Mouse (Mus musculus): ENCODE results near the gene Defb22. TPM values are rescaled to one million over a fixed set of nuclear protein-coding genes. Genes with fewer than 3 reads are reported as not detected.
A peak's percentile ranks its signal among the peaks of the same experiment; 100 is the strongest.

Gene Defb22
- polyA plus RNA-seq, 1 experiment from 2014 or later: not detected

DNA sequence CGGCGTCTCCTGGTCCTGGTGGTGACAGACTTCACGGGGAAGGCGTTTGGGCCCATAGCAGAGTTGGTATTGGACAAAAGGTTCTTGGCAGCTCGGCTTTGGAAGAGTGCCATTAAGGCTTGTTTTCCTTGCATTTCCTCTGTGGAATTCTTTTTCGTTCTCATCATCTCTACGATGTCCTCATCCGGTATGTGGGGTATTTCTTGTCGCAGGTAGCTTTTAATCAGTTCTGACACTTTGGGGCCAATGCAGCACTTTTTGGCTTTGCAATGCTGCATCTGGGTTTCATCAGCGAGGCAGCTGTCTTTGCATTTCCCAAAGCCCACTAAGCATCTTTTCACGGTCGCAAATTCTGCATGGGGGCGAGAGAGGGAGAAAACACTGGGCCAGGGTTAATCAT lies 30.7 kb downstream of the Defb22 start:
- no peaks in the 10 kb centered on the region for H3K36me3 ChIP-seq (replicated peaks; ENCODE audit: control insufficient read depth, insufficient read depth, low read depth, low read length)
- no peaks in the 10 kb centered on the region for H3K27me3 ChIP-seq (ENCODE audit: control insufficient read depth, insufficient read depth, low read length)
- no peak overlapping the region for H3K27ac ChIP-seq (replicated peaks; ENCODE audit: low read depth, low read length)
- DNase-seq (ENCODE audit: low spot score) (no peak), ATAC-seq (replicated peaks; ENCODE audit: insufficient number of reproducible peaks, low FRiP score, low TSS enrichment, low read depth) (no peak)
- WGBS: 60% methylated on average over 13 of the region's 13 CpGs
- H3K9me3 ChIP-seq (replicated peaks; ENCODE audit: control insufficient read depth, low read length): no peaks in the 10 kb centered on the region
- H3K4me3 ChIP-seq (ENCODE audit: low read depth, low read length): no peak overlapping the region
- no peak overlapping the region for H3K4me2 ChIP-seq (ENCODE audit: low read depth, low read length)
- no peaks in the 10 kb centered on the region for H3K4me1 ChIP-seq (ENCODE audit: control insufficient read depth, insufficient read depth, low read length)
- H3K9ac ChIP-seq (replicated peaks; ENCODE audit: low read length): no peak overlapping the region

DNA sequence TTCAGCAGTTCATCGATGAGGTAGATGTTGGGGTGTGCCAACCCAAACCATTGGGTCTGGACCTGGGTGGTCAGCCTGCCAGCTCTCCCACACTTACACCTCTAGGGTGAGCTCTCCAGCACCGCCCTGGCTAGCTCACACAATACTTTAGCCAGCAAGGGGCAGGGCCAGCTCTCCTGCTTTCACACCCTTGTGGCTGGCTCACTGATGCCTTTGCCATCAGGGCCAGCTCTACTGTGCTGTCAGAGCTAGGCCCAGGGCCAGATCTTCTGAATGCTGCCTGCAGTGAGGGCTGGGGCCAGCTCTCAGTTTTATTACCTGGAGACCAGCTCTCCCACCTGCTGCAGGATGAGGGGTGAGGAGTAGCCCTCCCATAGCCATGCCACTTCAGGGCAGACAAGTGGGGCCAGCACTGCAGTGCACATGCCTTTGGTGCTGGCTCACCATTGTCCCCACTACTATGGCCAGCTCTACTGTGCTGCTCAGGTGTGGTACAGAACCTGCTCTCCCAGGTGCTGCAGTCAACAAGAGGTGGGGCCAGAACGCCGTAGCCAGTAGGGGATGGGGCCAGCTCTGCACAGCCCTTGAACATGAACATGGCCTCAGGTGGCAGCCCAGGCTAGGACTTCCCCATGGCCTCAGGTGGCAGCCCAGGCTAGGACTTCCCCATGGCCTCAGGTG lies 37.7 kb downstream of the Defb22 start:
- Histone ChIP-seq H3K27me3 (ENCODE audit: control insufficient read depth, insufficient read depth, low read length) (no peaks in the 10 kb centered on the region), H3K9me3 (replicated peaks; ENCODE audit: control insufficient read depth, low read length) (no peaks in the 10 kb centered on the region), H3K4me3 (ENCODE audit: low read depth, low read length) (no peak overlapping the region), H3K9ac (replicated peaks; ENCODE audit: low read length) (no peak overlapping the region), H3K36me3 (replicated peaks; ENCODE audit: control insufficient read depth, insufficient read depth, low read depth, low read length) (no peaks in the 10 kb centered on the region), H3K4me2 (ENCODE audit: low read depth, low read length) (no peak overlapping the region), H3K27ac (replicated peaks; ENCODE audit: low read depth, low read length) (no peak overlapping the region), H3K4me1 (ENCODE audit: control insufficient read depth, insufficient read depth, low read length) (no peaks in the 10 kb centered on the region)
- WGBS: 75% methylated on average over 4 of the region's 4 CpGs
- ATAC-seq (replicated peaks; ENCODE audit: insufficient number of reproducible peaks, low FRiP score, low TSS enrichment, low read depth) (no peak), DNase-seq (ENCODE audit: low spot score) (no peak)

DNA sequence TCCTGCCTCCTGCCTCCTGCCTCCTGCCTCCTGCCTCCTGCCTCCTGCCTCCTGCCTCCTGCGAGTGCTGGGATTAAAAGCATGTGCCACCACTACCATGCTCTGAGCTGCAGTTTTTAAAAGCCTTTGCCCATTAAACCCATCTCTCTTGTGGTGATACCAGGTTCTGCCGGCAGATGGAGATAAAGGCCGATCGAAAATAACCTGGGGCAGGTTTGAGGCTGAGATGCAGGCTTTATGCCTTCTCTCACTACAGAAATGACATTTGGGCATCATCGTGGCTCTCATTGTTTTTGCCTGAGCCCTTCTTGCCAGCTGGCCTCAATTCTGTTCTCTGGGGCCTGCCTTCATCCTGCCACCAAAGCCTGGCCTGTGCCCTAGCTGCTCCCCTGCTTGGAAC lies 39.7 kb downstream of the Defb22 start:
- no peak overlapping the region for H3K9ac ChIP-seq (replicated peaks; ENCODE audit: low read length)
- no peak for ATAC-seq (replicated peaks; ENCODE audit: insufficient number of reproducible peaks, low FRiP score, low TSS enrichment, low read depth)
- H3K9me3 ChIP-seq (replicated peaks; ENCODE audit: control insufficient read depth, low read length): no peaks in the 10 kb centered on the region
- H3K4me2 ChIP-seq (ENCODE audit: low read depth, low read length): no peak overlapping the region
- H3K36me3 ChIP-seq (replicated peaks; ENCODE audit: control insufficient read depth, insufficient read depth, low read depth, low read length): no peaks in the 10 kb centered on the region
- peak; percentile 77 for DNase-seq (ENCODE audit: low spot score)
- no peaks in the 10 kb centered on the region for H3K4me1 ChIP-seq (ENCODE audit: control insufficient read depth, insufficient read depth, low read length)
- no peak overlapping the region for H3K4me3 ChIP-seq (ENCODE audit: low read depth, low read length)
- no peaks in the 10 kb centered on the region for H3K27me3 ChIP-seq (ENCODE audit: control insufficient read depth, insufficient read depth, low read length)
- 2% methylated on average over 5 of the region's 5 CpGs for whole genome bisulfite sequencing
- no peak overlapping the region for H3K27ac ChIP-seq (replicated peaks; ENCODE audit: low read depth, low read length)

DNA sequence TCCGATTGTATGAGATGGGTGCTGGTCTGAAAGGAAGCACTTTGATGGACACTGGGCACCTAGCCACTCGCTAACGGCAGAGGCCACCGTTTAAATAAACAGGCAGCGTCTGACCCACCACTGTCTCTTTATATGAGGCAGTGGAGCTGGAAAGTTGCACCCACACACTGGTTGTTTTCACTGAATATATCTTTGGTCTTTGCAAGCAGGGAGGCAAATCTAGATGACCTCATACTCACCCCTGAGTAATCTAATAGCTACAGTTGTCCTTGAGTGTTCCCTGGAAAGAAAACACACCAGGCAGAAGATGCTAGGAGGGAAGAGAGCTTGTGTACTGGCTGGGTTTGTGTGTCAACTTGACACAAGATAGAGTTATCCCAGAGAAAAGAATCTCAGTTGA lies 42.5 kb downstream of the Defb22 start:
- WGBS: 58% methylated on average over 5 of the region's 5 CpGs
- Histone ChIP-seq H3K4me1 (ENCODE audit: control insufficient read depth, insufficient read depth, low read length) (no peaks in the 10 kb centered on the region), H3K9ac (replicated peaks; ENCODE audit: low read length) (0 out of 2 replicates have a peak overlapping the region, but pooled peaks have one; percentile 9), H3K36me3 (replicated peaks; ENCODE audit: control insufficient read depth, insufficient read depth, low read depth, low read length) (no peaks in the 10 kb centered on the region), H3K27ac (replicated peaks; ENCODE audit: low read depth, low read length) (no peak overlapping the region), H3K4me2 (ENCODE audit: low read depth, low read length) (no peak overlapping the region), H3K9me3 (replicated peaks; ENCODE audit: control insufficient read depth, low read length) (no peaks in the 10 kb centered on the region), H3K4me3 (ENCODE audit: low read depth, low read length) (no peak overlapping the region), H3K27me3 (ENCODE audit: control insufficient read depth, insufficient read depth, low read length) (no peaks in the 10 kb centered on the region)
- DNase-seq (ENCODE audit: low spot score) (no peak), ATAC-seq (replicated peaks; ENCODE audit: insufficient number of reproducible peaks, low FRiP score, low TSS enrichment, low read depth) (no peak)

DNA sequence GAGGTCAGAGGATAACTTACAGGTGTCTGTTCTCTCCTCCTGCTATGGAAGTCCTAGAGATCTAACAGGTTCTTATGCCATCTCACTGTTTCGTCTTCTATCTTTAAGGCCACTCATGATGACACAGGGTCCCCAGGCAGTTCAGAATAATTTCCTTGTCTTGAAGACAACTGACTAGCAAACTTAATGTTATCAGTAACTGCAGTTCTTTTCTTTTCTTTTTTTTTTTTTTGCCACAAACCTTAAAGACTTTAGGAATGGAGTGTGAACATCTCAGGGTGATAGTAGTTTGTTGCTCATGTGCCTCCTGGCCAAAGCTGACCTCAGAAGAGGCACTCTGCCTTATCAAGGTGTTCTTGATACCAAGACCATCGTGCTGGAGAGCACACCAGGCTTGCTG lies 43.3 kb downstream of the Defb22 start:
- Histone ChIP-seq H3K27ac (replicated peaks; ENCODE audit: low read depth, low read length) (no peak overlapping the region), H3K36me3 (replicated peaks; ENCODE audit: control insufficient read depth, insufficient read depth, low read depth, low read length) (no peaks in the 10 kb centered on the region), H3K9me3 (replicated peaks; ENCODE audit: control insufficient read depth, low read length) (no peaks in the 10 kb centered on the region), H3K27me3 (ENCODE audit: control insufficient read depth, insufficient read depth, low read length) (no peaks in the 10 kb centered on the region), H3K9ac (replicated peaks; ENCODE audit: low read length) (no peak overlapping the region), H3K4me1 (ENCODE audit: control insufficient read depth, insufficient read depth, low read length) (no peaks in the 10 kb centered on the region), H3K4me2 (ENCODE audit: low read depth, low read length) (no peak overlapping the region), H3K4me3 (ENCODE audit: low read depth, low read length) (no peak overlapping the region)
- WGBS: 75% methylated on average over 2 of the region's 2 CpGs
- ATAC-seq (replicated peaks; ENCODE audit: insufficient number of reproducible peaks, low FRiP score, low TSS enrichment, low read depth): no peak
- no peak for DNase-seq (ENCODE audit: low spot score)

DNA sequence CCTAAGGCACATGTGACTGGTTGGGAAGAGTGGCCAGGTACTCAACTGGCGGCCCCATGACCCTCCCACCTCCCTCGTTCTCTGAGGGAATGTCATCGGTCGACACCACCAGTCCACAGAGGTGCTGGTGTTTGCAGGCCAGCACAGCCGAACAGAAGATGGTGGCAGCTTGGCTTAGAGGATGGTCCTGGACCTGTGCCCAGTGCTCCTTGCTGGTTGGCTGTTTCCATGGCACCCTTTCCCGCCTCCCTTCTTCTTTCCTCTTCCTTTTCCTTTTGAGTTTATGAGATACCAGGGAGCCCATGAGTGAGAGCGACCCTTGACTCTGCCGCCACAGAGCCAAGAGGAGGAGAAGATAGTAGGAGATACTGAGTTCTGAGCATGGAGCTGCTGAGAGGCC lies 46.7 kb downstream of the Defb22 start:
- H3K27ac ChIP-seq (replicated peaks; ENCODE audit: low read depth, low read length): no peak overlapping the region
- no peak overlapping the region for H3K4me2 ChIP-seq (ENCODE audit: low read depth, low read length)
- WGBS: 85% methylated on average over 8 of the region's 8 CpGs

DNA sequence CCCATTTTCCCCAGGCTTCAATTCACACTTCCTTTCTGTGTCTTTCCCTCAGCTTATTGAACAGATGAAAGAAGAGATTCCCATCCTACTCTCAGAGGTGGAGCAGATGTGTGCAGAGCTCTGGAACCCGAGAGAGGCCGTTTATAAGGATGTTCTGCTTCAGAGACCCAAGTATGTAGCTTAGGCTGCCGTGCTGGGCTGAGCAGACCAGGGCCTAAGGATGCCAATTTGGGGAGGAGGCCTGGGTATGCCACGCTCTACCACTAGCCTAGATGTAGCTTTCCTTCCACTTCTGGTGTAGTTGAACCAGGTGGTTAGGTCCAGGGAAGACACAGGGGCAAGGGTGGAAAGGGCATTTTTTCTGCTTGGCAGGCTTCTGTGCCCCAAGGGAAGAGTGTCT lies 47.6 kb downstream of the Defb22 start:
- 83% methylated on average over 4 of the region's 4 CpGs for WGBS
- no peak overlapping the region for H3K9ac ChIP-seq (replicated peaks; ENCODE audit: low read length)
- no peak overlapping the region for H3K4me2 ChIP-seq (ENCODE audit: low read depth, low read length)
- DNase-seq (ENCODE audit: low spot score) (no peak), ATAC-seq (replicated peaks; ENCODE audit: insufficient number of reproducible peaks, low FRiP score, low TSS enrichment, low read depth) (no peak)
- no peaks in the 10 kb centered on the region for H3K36me3 ChIP-seq (replicated peaks; ENCODE audit: control insufficient read depth, insufficient read depth, low read depth, low read length)
- H3K4me1 ChIP-seq (ENCODE audit: control insufficient read depth, insufficient read depth, low read length): no peaks in the 10 kb centered on the region
- H3K9me3 ChIP-seq (replicated peaks; ENCODE audit: control insufficient read depth, low read length): no peaks in the 10 kb centered on the region
- H3K4me3 ChIP-seq (ENCODE audit: low read depth, low read length): no peak overlapping the region
- H3K27ac ChIP-seq (replicated peaks; ENCODE audit: low read depth, low read length): no peak overlapping the region
- no peaks in the 10 kb centered on the region for H3K27me3 ChIP-seq (ENCODE audit: control insufficient read depth, insufficient read depth, low read length)

More for the DNA sequence above, 46.7 kb downstream of the Defb22 start:
- no peaks in the 10 kb centered on the region for H3K9me3 ChIP-seq (replicated peaks; ENCODE audit: control insufficient read depth, low read length)
- no peaks in the 10 kb centered on the region for H3K27me3 ChIP-seq (ENCODE audit: control insufficient read depth, insufficient read depth, low read length)
- H3K4me3 ChIP-seq (ENCODE audit: low read depth, low read length): no peak overlapping the region
- no peaks in the 10 kb centered on the region for H3K36me3 ChIP-seq (replicated peaks; ENCODE audit: control insufficient read depth, insufficient read depth, low read depth, low read length)
- ATAC-seq (replicated peaks; ENCODE audit: insufficient number of reproducible peaks, low FRiP score, low TSS enrichment, low read depth) (no peak), DNase-seq (ENCODE audit: low spot score) (no peak)
- H3K4me1 ChIP-seq (ENCODE audit: control insufficient read depth, insufficient read depth, low read length): no peaks in the 10 kb centered on the region
- no peak overlapping the region for H3K9ac ChIP-seq (replicated peaks; ENCODE audit: low read length)

DNA sequence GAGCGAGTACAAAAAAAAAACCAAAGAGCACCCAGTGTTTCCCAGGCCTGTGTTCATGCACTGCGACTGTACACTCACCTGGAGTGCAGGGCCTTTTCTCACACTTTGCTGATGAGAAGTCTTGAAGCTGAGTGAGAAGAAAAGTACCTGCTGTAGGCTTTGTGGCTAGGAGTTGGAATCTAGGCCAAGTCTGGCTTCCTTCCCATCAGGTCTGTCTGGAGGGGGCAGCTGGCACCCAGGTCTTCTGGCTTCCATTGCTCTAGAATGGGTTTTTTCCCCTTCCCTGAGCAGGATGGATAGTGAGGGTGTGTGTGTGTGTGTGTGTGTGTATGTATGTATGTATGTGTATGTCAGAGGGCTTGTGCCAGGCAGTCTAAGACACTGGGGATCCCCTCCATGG lies 50.1 kb downstream of the Defb22 start:
- Histone ChIP-seq H3K4me1 (ENCODE audit: control insufficient read depth, insufficient read depth, low read length) (no peaks in the 10 kb centered on the region), H3K36me3 (replicated peaks; ENCODE audit: control insufficient read depth, insufficient read depth, low read depth, low read length) (no peaks in the 10 kb centered on the region), H3K4me2 (ENCODE audit: low read depth, low read length) (no peak overlapping the region), H3K9ac (replicated peaks; ENCODE audit: low read length) (no peak overlapping the region), H3K27me3 (ENCODE audit: control insufficient read depth, insufficient read depth, low read length) (no peaks in the 10 kb centered on the region), H3K4me3 (ENCODE audit: low read depth, low read length) (no peak overlapping the region), H3K27ac (replicated peaks; ENCODE audit: low read depth, low read length) (no peak overlapping the region), H3K9me3 (replicated peaks; ENCODE audit: control insufficient read depth, low read length) (no peaks in the 10 kb centered on the region)
- ATAC-seq (replicated peaks; ENCODE audit: insufficient number of reproducible peaks, low FRiP score, low TSS enrichment, low read depth) (no peak), DNase-seq (ENCODE audit: low spot score) (no peak)
- WGBS: 89% methylated on average over 2 of the region's 2 CpGs

Measured in embryonic facial prominence, embryonic 11.5 days (tissue).